Mouse (Mus musculus): ENCODE results near the gene Cenpe. TPM values are rescaled to one million over a fixed set of nuclear protein-coding genes. Genes with fewer than 3 reads are reported as not detected.
"Not testable (repeated sequence)": the region's sequence is repeated elsewhere in the genome, so short reads cannot be mapped to it uniquely, and the experiment has no call there.

The Cenpe gene
- total RNA-seq (2017), result 1.8 to 2.4 TPM (median 2.0 TPM) in 3 replicates

- peak; percentile 97 for ATAC-seq (replicated peaks; ENCODE audit: insufficient number of reproducible peaks, low FRiP score, low TSS enrichment, poor library complexity, severe bottlenecking)
Observed at GRCm38 (mm10) chr3:135211805-135212657, at the start of gene Cenpe. Gene Cenpe, plus strand, starts transcription at chr3:135212537.

- no peak for ATAC-seq (replicated peaks; ENCODE audit: insufficient number of reproducible peaks, low FRiP score, low TSS enrichment, poor library complexity, severe bottlenecking)
Observed at GRCm38 (mm10) chr3:135171898-135172446, 40.4 kb upstream of the Cenpe start.

GRCm38 (mm10) chr3:135191861-135192260 is 20.5 kb upstream of the Cenpe start:
- peak; percentile 90 for ATAC-seq (replicated peaks; ENCODE audit: insufficient number of reproducible peaks, low FRiP score, low TSS enrichment, poor library complexity, severe bottlenecking)

GRCm38 (mm10) chr3:135198051-135198450 is 14.3 kb upstream of the Cenpe start:
- not testable (repeated sequence) for ATAC-seq (replicated peaks; ENCODE audit: insufficient number of reproducible peaks, low FRiP score, low TSS enrichment, poor library complexity, severe bottlenecking)

- ATAC-seq (replicated peaks; ENCODE audit: insufficient number of reproducible peaks, low FRiP score, low TSS enrichment, poor library complexity, severe bottlenecking), result 0 out of 2 replicates have a peak, but pooled peaks have one; percentile 22
Observed at GRCm38 (mm10) chr3:135200409-135201303, 11.7 kb upstream of the Cenpe start.

GRCm38 (mm10) chr3:135206621-135207020 is 5.7 kb upstream of the Cenpe start:
- no peak for ATAC-seq (replicated peaks; ENCODE audit: insufficient number of reproducible peaks, low FRiP score, low TSS enrichment, poor library complexity, severe bottlenecking)

- no peak for ATAC-seq (replicated peaks; ENCODE audit: insufficient number of reproducible peaks, low FRiP score, low TSS enrichment, poor library complexity, severe bottlenecking)
Observed at GRCm38 (mm10) chr3:135212658-135213350, 467 bp downstream of the Cenpe start.

- no peak for ATAC-seq (replicated peaks; ENCODE audit: insufficient number of reproducible peaks, low FRiP score, low TSS enrichment, poor library complexity, severe bottlenecking)
Observed at GRCm38 (mm10) chr3:135232058-135232457, 19.7 kb downstream of the Cenpe start.

GRCm38 (mm10) chr3:135232462-135232861 is 20.1 kb downstream of the Cenpe start:
- ATAC-seq (replicated peaks; ENCODE audit: insufficient number of reproducible peaks, low FRiP score, low TSS enrichment, poor library complexity, severe bottlenecking), result no peak

GRCm38 (mm10) chr3:135245733-135246132 is 33.4 kb downstream of the Cenpe start:
- ATAC-seq (replicated peaks; ENCODE audit: insufficient number of reproducible peaks, low FRiP score, low TSS enrichment, poor library complexity, severe bottlenecking), result no peak

GRCm38 (mm10) chr3:135246828-135247227 is 34.5 kb downstream of the Cenpe start:
- ATAC-seq (replicated peaks; ENCODE audit: insufficient number of reproducible peaks, low FRiP score, low TSS enrichment, poor library complexity, severe bottlenecking), result no peak

- peak; percentile 92 for ATAC-seq (replicated peaks; ENCODE audit: insufficient number of reproducible peaks, low FRiP score, low TSS enrichment, poor library complexity, severe bottlenecking)
Observed at GRCm38 (mm10) chr3:135249104-135249503, 36.8 kb downstream of the Cenpe start.

- ATAC-seq (replicated peaks; ENCODE audit: insufficient number of reproducible peaks, low FRiP score, low TSS enrichment, poor library complexity, severe bottlenecking), result no peak
Observed at GRCm38 (mm10) chr3:135251825-135252224, 39.5 kb downstream of the Cenpe start.

GRCm38 (mm10) chr3:135254784-135255183 is 42.4 kb downstream of the Cenpe start:
- ATAC-seq (replicated peaks; ENCODE audit: insufficient number of reproducible peaks, low FRiP score, low TSS enrichment, poor library complexity, severe bottlenecking), result no peak

- no peak for ATAC-seq (replicated peaks; ENCODE audit: insufficient number of reproducible peaks, low FRiP score, low TSS enrichment, poor library complexity, severe bottlenecking)
Observed at GRCm38 (mm10) chr3:135258919-135259318, 46.6 kb downstream of the Cenpe start.

- no peak for ATAC-seq (replicated peaks; ENCODE audit: insufficient number of reproducible peaks, low FRiP score, low TSS enrichment, poor library complexity, severe bottlenecking)
Observed at GRCm38 (mm10) chr3:135260233-135260632, 47.9 kb downstream of the Cenpe start.

- no peak for ATAC-seq (replicated peaks; ENCODE audit: insufficient number of reproducible peaks, low FRiP score, low TSS enrichment, poor library complexity, severe bottlenecking)
Observed at GRCm38 (mm10) chr3:135268616-135269015, 56.3 kb downstream of the Cenpe start.

GRCm38 (mm10) chr3:135269391-135269990 is 57.2 kb downstream of the Cenpe start:
- no peak for ATAC-seq (replicated peaks; ENCODE audit: insufficient number of reproducible peaks, low FRiP score, low TSS enrichment, poor library complexity, severe bottlenecking)

Data from monocyte, adult 5-6 weeks (primary cell).